Mouse (Mus musculus): ENCODE data around the gene Platr25.
"Not testable (repeated sequence)": the region's sequence is repeated elsewhere in the genome, so short reads cannot be mapped to it uniquely, and the experiment has no call there.

Gene Platr25

GRCm38 (mm10) chr13:62760432-62761415 lies at the start of gene Platr25:
Gene Platr25 (minus strand): TSS chr13:62760709.
- DNase-seq (ENCODE audit: low read depth, low spot score) = peak; percentile 87
- H3K36me3 ChIP-seq (ENCODE audit: control insufficient read depth, insufficient read depth, low read length, poor library complexity, severe bottlenecking); H3K27me3 ChIP-seq (ENCODE audit: control insufficient read depth, insufficient read depth, low read length, poor library complexity, severe bottlenecking): not testable (repeated sequence)

GRCm38 (mm10) chr13:62807981-62808380 lies 47.5 kb upstream of the Platr25 start:
- not testable (repeated sequence) for H3K36me3 ChIP-seq (ENCODE audit: control insufficient read depth, insufficient read depth, low read length, poor library complexity, severe bottlenecking); DNase-seq (ENCODE audit: low read depth, low spot score); H3K27me3 ChIP-seq (ENCODE audit: control insufficient read depth, insufficient read depth, low read length, poor library complexity, severe bottlenecking)

GRCm38 (mm10) chr13:62786135-62786493 lies 25.6 kb upstream of the Platr25 start:
- H3K27me3 ChIP-seq (ENCODE audit: control insufficient read depth, insufficient read depth, low read length, poor library complexity, severe bottlenecking); H3K36me3 ChIP-seq (ENCODE audit: control insufficient read depth, insufficient read depth, low read length, poor library complexity, severe bottlenecking); DNase-seq (ENCODE audit: low read depth, low spot score): not testable (repeated sequence)

- H3K36me3 ChIP-seq (ENCODE audit: control insufficient read depth, insufficient read depth, low read length, poor library complexity, severe bottlenecking); H3K27me3 ChIP-seq (ENCODE audit: control insufficient read depth, insufficient read depth, low read length, poor library complexity, severe bottlenecking): not testable (repeated sequence)
- DNase-seq (ENCODE audit: low read depth, low spot score) = peak; percentile 62
These were observed 25.0 kb upstream of the Platr25 start, which contains the start of gene Gm5141 for GRCm38 (mm10) chr13:62785199-62786134. Gene Gm5141 (minus strand): TSS chr13:62785808.

- not testable (repeated sequence) for H3K27me3 ChIP-seq (ENCODE audit: control insufficient read depth, insufficient read depth, low read length, poor library complexity, severe bottlenecking); H3K36me3 ChIP-seq (ENCODE audit: control insufficient read depth, insufficient read depth, low read length, poor library complexity, severe bottlenecking)
- peak; percentile 71 for DNase-seq (ENCODE audit: low read depth, low spot score)
These were observed 3.3 kb upstream of the Platr25 start for GRCm38 (mm10) chr13:62763806-62764205.

GRCm38 (mm10) chr13:62733322-62733721 lies 27.2 kb downstream of the Platr25 start:
- no peaks in the 10 kb centered on the region for H3K36me3 ChIP-seq (ENCODE audit: control insufficient read depth, insufficient read depth, low read length, poor library complexity, severe bottlenecking)
- H3K27me3 ChIP-seq (ENCODE audit: control insufficient read depth, insufficient read depth, low read length, poor library complexity, severe bottlenecking) = no peaks in the 10 kb centered on the region
- DNase-seq (ENCODE audit: low read depth, low spot score) = no peak

- H3K36me3 ChIP-seq (ENCODE audit: control insufficient read depth, insufficient read depth, low read length, poor library complexity, severe bottlenecking); H3K27me3 ChIP-seq (ENCODE audit: control insufficient read depth, insufficient read depth, low read length, poor library complexity, severe bottlenecking); DNase-seq (ENCODE audit: low read depth, low spot score): not testable (repeated sequence)
These were observed 47.9 kb downstream of the Platr25 start for GRCm38 (mm10) chr13:62712611-62713010.

GRCm38 (mm10) chr13:62685287-62685648 lies 75.2 kb downstream of the Platr25 start:
- DNase-seq (ENCODE audit: low read depth, low spot score); H3K27me3 ChIP-seq (ENCODE audit: control insufficient read depth, insufficient read depth, low read length, poor library complexity, severe bottlenecking); H3K36me3 ChIP-seq (ENCODE audit: control insufficient read depth, insufficient read depth, low read length, poor library complexity, severe bottlenecking): not testable (repeated sequence)

GRCm38 (mm10) chr13:62684608-62685286 lies 75.8 kb downstream of the Platr25 start:
- peak; percentile 68 for DNase-seq (ENCODE audit: low read depth, low spot score)

GRCm38 (mm10) chr13:62653369-62653743 lies 107.2 kb downstream of the Platr25 start:
- no peak for DNase-seq (ENCODE audit: low read depth, low spot score)
- Histone ChIP-seq H3K27me3 (ENCODE audit: control insufficient read depth, insufficient read depth, low read length, poor library complexity, severe bottlenecking) (no peaks in the 10 kb centered on the region), H3K36me3 (ENCODE audit: control insufficient read depth, insufficient read depth, low read length, poor library complexity, severe bottlenecking) (no peaks in the 10 kb centered on the region)

More at GRCm38 (mm10) chr13:62684608-62685286, 75.8 kb downstream of the Platr25 start:
- not testable (repeated sequence) for H3K36me3 ChIP-seq (ENCODE audit: control insufficient read depth, insufficient read depth, low read length, poor library complexity, severe bottlenecking); H3K27me3 ChIP-seq (ENCODE audit: control insufficient read depth, insufficient read depth, low read length, poor library complexity, severe bottlenecking)

GRCm38 (mm10) chr13:62652681-62653368 lies 107.7 kb downstream of the Platr25 start:
- H3K36me3 ChIP-seq (ENCODE audit: control insufficient read depth, insufficient read depth, low read length, poor library complexity, severe bottlenecking); H3K27me3 ChIP-seq (ENCODE audit: control insufficient read depth, insufficient read depth, low read length, poor library complexity, severe bottlenecking): not testable (repeated sequence)
- peak; percentile 87 for DNase-seq (ENCODE audit: low read depth, low spot score)

GRCm38 (mm10) chr13:62627071-62627470 lies 133.4 kb downstream of the Platr25 start:
- not testable (repeated sequence) for H3K36me3 ChIP-seq (ENCODE audit: control insufficient read depth, insufficient read depth, low read length, poor library complexity, severe bottlenecking); H3K27me3 ChIP-seq (ENCODE audit: control insufficient read depth, insufficient read depth, low read length, poor library complexity, severe bottlenecking)
- DNase-seq (ENCODE audit: low read depth, low spot score) = peak; percentile 81

GRCm38 (mm10) chr13:62624277-62624665 lies 136.2 kb downstream of the Platr25 start:
- H3K36me3 ChIP-seq (ENCODE audit: control insufficient read depth, insufficient read depth, low read length, poor library complexity, severe bottlenecking); DNase-seq (ENCODE audit: low read depth, low spot score); H3K27me3 ChIP-seq (ENCODE audit: control insufficient read depth, insufficient read depth, low read length, poor library complexity, severe bottlenecking): not testable (repeated sequence)
